Mouse (Mus musculus) heart, postnatal 0 days (tissue): ENCODE results near the gene Ebf3.

Source experiments
- CTCF ChIP-seq: IDR thresholded peaks from 2 replicates; pipeline ENCODE4 v1.5.1; 2016; ENCODE audit warnings: antibody characterized with exemption, control low read depth, low read depth
- EP300 ChIP-seq: IDR thresholded peaks from 2 replicates; pipeline ENCODE4 v1.6.1; 2016; ENCODE audit warnings: antibody characterized with exemption, low read depth

DNA sequence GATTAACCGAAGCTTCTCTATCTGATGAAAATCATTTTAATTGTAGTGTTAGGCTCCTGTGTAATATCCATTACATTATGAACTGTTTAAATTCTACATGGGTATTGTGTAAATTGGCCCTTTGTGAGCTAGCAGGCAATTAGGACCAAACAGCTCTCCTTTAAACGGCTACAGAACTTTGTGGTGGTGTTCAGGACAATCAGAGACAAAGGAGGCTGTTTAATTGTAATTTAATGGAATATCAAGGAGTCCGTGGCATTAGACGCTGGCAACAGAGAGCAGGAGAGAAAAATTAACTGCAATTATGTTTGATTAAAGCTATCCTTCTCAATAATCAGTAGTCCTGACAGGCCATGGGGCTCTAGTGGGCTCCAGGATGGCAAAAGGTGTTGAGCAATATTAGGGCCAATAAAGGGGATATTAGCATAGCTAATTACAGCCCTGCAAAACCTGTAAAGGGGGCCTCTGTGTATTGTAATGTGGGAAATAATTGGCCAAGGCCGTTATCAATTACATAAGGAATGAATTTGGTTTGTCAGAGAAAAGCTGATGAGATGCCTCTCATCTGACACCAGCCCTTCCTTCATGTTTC is 74.6 kb downstream of the Ebf3 start:
- TF ChIP-seq CTCF (no peak), EP300 (no peak)
